Comparison of ENCODE assay signal across 9 mouse cellular contexts in the genomic region with DNA sequence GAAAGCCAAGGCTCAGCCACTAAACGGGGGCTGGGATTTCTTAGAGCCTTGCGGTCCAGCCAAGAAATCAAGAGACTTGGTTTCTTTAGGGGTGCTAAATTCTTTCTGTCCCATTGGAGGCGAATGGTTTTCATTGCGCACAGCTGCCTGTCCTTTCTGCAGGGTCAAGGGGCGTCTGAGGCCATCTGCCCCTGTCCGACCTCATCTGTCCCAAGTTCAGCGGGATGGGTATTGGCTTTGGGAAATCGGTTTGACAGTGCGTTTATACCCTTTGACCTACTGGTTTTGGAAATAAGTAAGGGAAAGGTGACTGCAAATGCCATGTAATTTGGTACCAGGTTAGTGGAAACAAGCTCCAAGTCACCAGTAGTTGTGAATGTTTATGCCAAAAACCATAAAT. TPM values are rescaled to one million over a fixed set of nuclear protein-coding genes. Genes with fewer than 3 reads are reported as not detected.
A peak's percentile ranks its signal among the peaks of the same experiment; 100 is the strongest.
DNase-seq lines count a peak whose midpoint lies in the region; ATAC-seq lines count a peak whose summit lies in the region.
"Had no signal": no experiment of that assay in that cellular context is flagged by ENCODE, and none has a peak within 500 bp of the region (broad histone marks: within the 10 kb centered on the region; RNA-seq: fewer than 3 reads in every experiment).

No protein-coding gene starts in this region.

- no peaks in the 10 kb centered on the region for H3K27me3 ChIP-seq in heart, embryonic 14.5 days (ENCODE audit: control insufficient read depth, insufficient read depth, low read length)
- H3K27me3 ChIP-seq in hindbrain, embryonic 13.5 days, result no peaks in the 10 kb centered on the region
- no peaks in the 10 kb centered on the region for H3K27me3 ChIP-seq in midbrain, embryonic 11.5 days (ENCODE audit: control insufficient read depth, insufficient read depth, low read length)
- H3K27me3 ChIP-seq: Patski had no signal

- H3K9me3 ChIP-seq in heart, embryonic 14.5 days (ENCODE audit: control insufficient read depth, low read length), result no peaks in the 10 kb centered on the region
- H3K9me3 ChIP-seq in hindbrain, embryonic 13.5 days, result no peaks in the 10 kb centered on the region
- no peaks in the 10 kb centered on the region for H3K9me3 ChIP-seq in midbrain, embryonic 11.5 days (ENCODE audit: control insufficient read depth, low read length)

- H3K4me1 ChIP-seq in heart, embryonic 14.5 days (ENCODE audit: control insufficient read depth in 2 of 2, insufficient read depth in 2 of 2, low read length in 2 of 2), result peaks cover 0 to 8% of the 10 kb centered on the region in 2 experiments; a peak in 2 of 4 replicates
- peaks cover 15% of the 10 kb centered on the region for H3K4me1 ChIP-seq in hindbrain, embryonic 13.5 days (replicated peaks)
- H3K4me1 ChIP-seq in midbrain, embryonic 11.5 days (ENCODE audit: control insufficient read depth, insufficient read depth, low read length), result peaks cover 3% of the 10 kb centered on the region; the same call in 1 of the 2 replicates

- ATAC-seq in heart, embryonic 14.5 days (ENCODE audit: insufficient number of reproducible peaks, insufficient read depth, low FRiP score, low read depth), result no peak
- no peak for ATAC-seq in hindbrain, embryonic 13.5 days (ENCODE audit: low FRiP score)
- peak; percentile 31 for ATAC-seq in midbrain, embryonic 11.5 days (ENCODE audit: low FRiP score)

- H3K36me3 ChIP-seq in heart, embryonic 14.5 days (ENCODE audit: control insufficient read depth, insufficient read depth, low read length), result peaks cover 25% of the 10 kb centered on the region
- peaks cover 31% of the 10 kb centered on the region for H3K36me3 ChIP-seq in hindbrain, embryonic 13.5 days
- H3K36me3 ChIP-seq in midbrain, embryonic 11.5 days (ENCODE audit: control insufficient read depth, insufficient read depth, low read length), result peaks cover 12% of the 10 kb centered on the region

- H3K9ac ChIP-seq in heart, embryonic 14.5 days (ENCODE audit: low read length), result peak overlapping the region; percentile 73
- peak overlapping the region; percentile 82 for H3K9ac ChIP-seq in hindbrain, embryonic 13.5 days
- peak overlapping the region; percentile 81 for H3K9ac ChIP-seq in midbrain, embryonic 11.5 days (ENCODE audit: low read length)

- H3K4me3 ChIP-seq in heart, embryonic 14.5 days (ENCODE audit: control insufficient read depth in 1 of 2, insufficient read depth in 1 of 2, low read depth in 1 of 2, low read length in 2 of 2), result peak overlapping the region; percentile 65 to 100
- H3K4me3 ChIP-seq in hindbrain, embryonic 13.5 days, result peak overlapping the region; percentile 74
- peak overlapping the region; percentile 67 for H3K4me3 ChIP-seq in midbrain, embryonic 11.5 days (ENCODE audit: low read depth, low read length)

- 2% methylated on average over 9 of the region's 9 CpGs for WGBS in heart, embryonic 14.5 days
- WGBS in hindbrain, embryonic 13.5 days, result 3% methylated on average over 9 of the region's 9 CpGs
- WGBS in midbrain, embryonic 11.5 days, result 2% methylated on average over 9 of the region's 9 CpGs

- no peak for DNase-seq in heart, adult 11 months
- peak; percentile 42 for DNase-seq in adipocyte (ENCODE audit: low spot score)
- DNase-seq in midbrain, embryonic 11.5 days (ENCODE audit: low spot score, missing footprints), result no peak
- DNase-seq in thymus, postnatal 10 days (ENCODE audit: low spot score in 2 of 2), result no peak
- no peak for DNase-seq in layer of hippocampus, postnatal 14 days (ENCODE audit: low spot score in 2 of 2)
- no peak for DNase-seq in adrenal gland, postnatal 36 days

- peak overlapping the region; percentile 59 to 87; a peak in 3 of 4 replicates for H3K27ac ChIP-seq in heart, embryonic 14.5 days (replicated peaks in 1 of 2; ENCODE audit: control insufficient read depth in 1 of 2, insufficient read depth in 1 of 2, low read depth in 2 of 2, low read length in 2 of 2)
- peak overlapping the region; percentile 91 for H3K27ac ChIP-seq in hindbrain, embryonic 13.5 days
- H3K27ac ChIP-seq in midbrain, embryonic 11.5 days (ENCODE audit: low read depth, low read length), result peak overlapping the region; percentile 71

- peak overlapping the region; percentile 86 for H3K4me2 ChIP-seq in heart, embryonic 14.5 days (ENCODE audit: low read length)
- H3K4me2 ChIP-seq in hindbrain, embryonic 13.5 days, result peak overlapping the region; percentile 89
- H3K4me2 ChIP-seq in midbrain, embryonic 11.5 days, result peak overlapping the region; percentile 82

RNA-seq across cellular contexts. Expression of gene Pdp2, which starts 0.6 kb away (rescaled TPM):
- polyA plus RNA-seq in heart, embryonic 14.5 days (2014; fragmentation: Nextera tagmentation; extraction: Ambion mirVana), result 5.4 and 6.4 TPM in 2 replicates
- 16.7 and 17.6 TPM in 2 replicates for polyA plus RNA-seq in hindbrain, embryonic 13.5 days (2015; fragmentation: Nextera tagmentation; extraction: Ambion mirVana)
- polyA plus RNA-seq in midbrain, embryonic 11.5 days (2014; fragmentation: Nextera tagmentation; extraction: Ambion mirVana), result 17.2 and 17.3 TPM in 2 replicates
- 1 to 10 TPM; 8.4 to 9.3 TPM for total RNA-seq in layer of hippocampus, postnatal 14 days (2021)
- 10 to 100 TPM; 30.4 to 33.0 TPM for total RNA-seq in adrenal gland, postnatal 36 days (2021)

RNA-seq across cellular contexts. Expression of gene Cdh16, which starts 32.3 kb away (rescaled TPM):
- polyA plus RNA-seq in heart, embryonic 14.5 days (2014; fragmentation: Nextera tagmentation; extraction: Ambion mirVana), result 21.5 and 26.4 TPM in 2 replicates
- not detected in 2 replicates for polyA plus RNA-seq in hindbrain, embryonic 13.5 days (2015; fragmentation: Nextera tagmentation; extraction: Ambion mirVana)
- polyA plus RNA-seq in midbrain, embryonic 11.5 days (2014; fragmentation: Nextera tagmentation; extraction: Ambion mirVana), result not detected in 2 replicates
- total RNA-seq in layer of hippocampus, postnatal 14 days (2021), result not detected
- not detected for total RNA-seq in adrenal gland, postnatal 36 days (2021)

RNA-seq across cellular contexts. Expression of gene Rrad, which starts 39.3 kb away (rescaled TPM):
- 338 and 417 TPM in 2 replicates for polyA plus RNA-seq in heart, embryonic 14.5 days (2014; fragmentation: Nextera tagmentation; extraction: Ambion mirVana)
- polyA plus RNA-seq in hindbrain, embryonic 13.5 days (2015; fragmentation: Nextera tagmentation; extraction: Ambion mirVana), result 3.1 and 4.0 TPM in 2 replicates
- 2.2 and 3.1 TPM in 2 replicates for polyA plus RNA-seq in midbrain, embryonic 11.5 days (2014; fragmentation: Nextera tagmentation; extraction: Ambion mirVana)
- 1 to 10 TPM; 2.1 to 3.3 TPM for total RNA-seq in layer of hippocampus, postnatal 14 days (2021)
- 10 to 100 TPM in 1 of 2 experiments, 1 to 10 TPM in 1; 3.4 to 14.0 TPM for total RNA-seq in adrenal gland, postnatal 36 days (2021)

RNA-seq across cellular contexts. Expression of gene Ciao2b, which starts 49.9 kb away (rescaled TPM):
- polyA plus RNA-seq in heart, embryonic 14.5 days (2014; fragmentation: Nextera tagmentation; extraction: Ambion mirVana), result 198 and 201 TPM in 2 replicates
- polyA plus RNA-seq in hindbrain, embryonic 13.5 days (2015; fragmentation: Nextera tagmentation; extraction: Ambion mirVana), result 131 and 134 TPM in 2 replicates
- 95.2 and 95.7 TPM in 2 replicates for polyA plus RNA-seq in midbrain, embryonic 11.5 days (2014; fragmentation: Nextera tagmentation; extraction: Ambion mirVana)
- 10 to 100 TPM; 26.1 to 28.2 TPM for total RNA-seq in layer of hippocampus, postnatal 14 days (2021)
- total RNA-seq in adrenal gland, postnatal 36 days (2021), result 10 to 100 TPM; 46.1 to 51.1 TPM

RNA-seq across cellular contexts. Expression of gene Car7, which starts 57.4 kb away (rescaled TPM):
- 2.2 and 2.3 TPM in 2 replicates for polyA plus RNA-seq in heart, embryonic 14.5 days (2014; fragmentation: Nextera tagmentation; extraction: Ambion mirVana)
- polyA plus RNA-seq in hindbrain, embryonic 13.5 days (2015; fragmentation: Nextera tagmentation; extraction: Ambion mirVana), result 2.1 and 2.8 TPM in 2 replicates
- 0.82 and 1.5 TPM in 2 replicates for polyA plus RNA-seq in midbrain, embryonic 11.5 days (2014; fragmentation: Nextera tagmentation; extraction: Ambion mirVana)
- total RNA-seq in layer of hippocampus, postnatal 14 days (2021), result 10 to 100 TPM; 15.8 to 20.4 TPM
- 1 to 10 TPM; 1.5 to 4.1 TPM for total RNA-seq in adrenal gland, postnatal 36 days (2021)

Comparison
In these comparisons a context has a peak if more than half of its experiments do, and no peak if none do; other contexts are left out.
1. RNA of gene Cdh16, which starts 32.3 kb away (polyA plus RNA-seq): 21.5 to 26.4 TPM in heart, embryonic 14.5 days; not detected in hindbrain, embryonic 13.5 days and not detected in midbrain, embryonic 11.5 days; every median in the first group is over 10 times any median in the second.
2. RNA of gene Rrad, which starts 39.3 kb away (polyA plus RNA-seq): 338 to 417 TPM in heart, embryonic 14.5 days; 3.1 to 4.0 TPM in hindbrain, embryonic 13.5 days and 2.2 to 3.1 TPM in midbrain, embryonic 11.5 days; every median in the first group is over 10 times any median in the second.
3. Peak in every context shown above with its lines, with median percentiles within 50 percentile points of each other: H3K27ac ChIP-seq, H3K4me2 ChIP-seq, H3K4me3 ChIP-seq and H3K9ac ChIP-seq.